Mouse (Mus musculus): ENCODE measurements around the gene Amdhd1. TPM values are rescaled to one million over a fixed set of nuclear protein-coding genes. Genes with fewer than 3 reads are reported as not detected.
A peak's percentile ranks its signal among the peaks of the same experiment; 100 is the strongest.

The Amdhd1 gene
- total RNA-seq, 1 experiment from 2014 or later, result not detected

GRCm38 (mm10) chr10:93488066-93488827, 51.6 kb downstream of the Amdhd1 start, which contains the start of gene Hal:
Hal (plus strand) TSS chr10:93488768.
- peak; percentile 80 for ATAC-seq (replicated peaks; ENCODE audit: insufficient number of reproducible peaks, low FRiP score, low TSS enrichment, poor library complexity, severe bottlenecking)

- no peak for ATAC-seq (replicated peaks; ENCODE audit: insufficient number of reproducible peaks, low FRiP score, low TSS enrichment, poor library complexity, severe bottlenecking)
Observed at GRCm38 (mm10) chr10:93486622-93487021, 53.2 kb downstream of the Amdhd1 start.

- no peak for ATAC-seq (replicated peaks; ENCODE audit: insufficient number of reproducible peaks, low FRiP score, low TSS enrichment, poor library complexity, severe bottlenecking)
Observed at GRCm38 (mm10) chr10:93485055-93485691, 54.7 kb downstream of the Amdhd1 start.

- ATAC-seq (replicated peaks; ENCODE audit: insufficient number of reproducible peaks, low FRiP score, low TSS enrichment, poor library complexity, severe bottlenecking), result no peak
Observed at GRCm38 (mm10) chr10:93484511-93484910, 55.3 kb downstream of the Amdhd1 start.

Other genes with a start within 250 kb of the Amdhd1 start
- 46.4 to 62.2 TPM (median 61.7 TPM) in 3 replicates for gene Elk3, start 228.9 kb downstream of the Amdhd1 start, total RNA-seq (2017)
- gene Lta4h, start 86.6 kb downstream of the Amdhd1 start, total RNA-seq (2017), result 194 to 214 TPM (median 195 TPM) in 3 replicates
- gene Hal, start 51.3 kb downstream of the Amdhd1 start, total RNA-seq (2017), result 1.4 TPM in 1 of 3 replicates, not detected in the others
- gene Ccdc38, start 599 bp upstream of the Amdhd1 start, total RNA-seq (2017), result not detected in 3 replicates
- 80.8 to 102 TPM (median 89.9 TPM) in 3 replicates for gene Snrpf, start 49.7 kb upstream of the Amdhd1 start, total RNA-seq (2017)
- gene Ntn4, start 100.6 kb upstream of the Amdhd1 start, total RNA-seq (2017), result 0.10 to 0.38 TPM in 2 of 3 replicates, not detected in the other